Mouse (Mus musculus) MEL-GATA-1-ER (cell line): ENCODE data around the gene Dixdc1.

Experiments used
- DNase-seq: peaks from one replicate; pipeline ENCODE4 v3.0.0-alpha.2; 2012; ENCODE audit warnings: low read depth; ENCODE audit errors: extremely low read depth

The Dixdc1 gene

DNA sequence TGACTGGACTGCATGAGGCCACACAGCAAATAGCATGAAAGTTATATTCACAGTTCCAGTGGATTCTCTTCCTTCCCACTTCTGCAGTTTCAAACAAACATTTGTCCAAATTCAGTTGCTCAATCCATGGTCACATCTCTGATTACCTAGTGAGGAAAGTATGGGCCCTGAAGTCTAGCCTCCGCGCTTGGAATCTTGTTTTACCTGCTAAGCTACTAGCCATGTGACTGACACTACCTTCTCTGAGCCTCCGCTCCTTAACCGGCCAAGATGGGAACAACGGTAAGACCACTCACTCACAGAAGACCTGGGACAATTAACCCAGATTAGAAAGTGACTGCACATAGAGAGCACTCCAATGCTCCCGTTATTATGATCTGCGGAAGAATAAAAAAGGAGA, 6.5 kb upstream of the Dixdc1 start:
- no peak for DNase-seq

DNA sequence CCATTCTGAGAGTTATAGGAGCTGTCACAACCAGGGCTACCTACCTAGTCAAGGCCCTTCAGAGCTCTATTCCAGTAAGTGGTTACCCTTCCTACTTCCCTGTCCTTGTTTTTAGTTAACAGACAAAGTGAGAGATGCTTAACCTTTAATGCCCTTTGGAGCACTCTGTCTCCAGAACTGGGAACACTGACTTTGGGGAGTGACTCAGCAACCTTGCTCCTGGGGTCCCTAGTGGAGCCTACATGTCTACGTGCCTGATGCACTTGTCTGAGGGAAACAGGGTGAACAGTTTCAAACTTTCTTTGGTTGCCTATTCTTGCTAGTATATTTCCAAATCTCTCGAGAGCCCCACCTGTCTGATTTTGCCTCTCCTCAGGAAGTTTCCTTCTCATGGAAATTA, 3.4 kb upstream of the Dixdc1 start:
- DNase-seq: no peak

DNA sequence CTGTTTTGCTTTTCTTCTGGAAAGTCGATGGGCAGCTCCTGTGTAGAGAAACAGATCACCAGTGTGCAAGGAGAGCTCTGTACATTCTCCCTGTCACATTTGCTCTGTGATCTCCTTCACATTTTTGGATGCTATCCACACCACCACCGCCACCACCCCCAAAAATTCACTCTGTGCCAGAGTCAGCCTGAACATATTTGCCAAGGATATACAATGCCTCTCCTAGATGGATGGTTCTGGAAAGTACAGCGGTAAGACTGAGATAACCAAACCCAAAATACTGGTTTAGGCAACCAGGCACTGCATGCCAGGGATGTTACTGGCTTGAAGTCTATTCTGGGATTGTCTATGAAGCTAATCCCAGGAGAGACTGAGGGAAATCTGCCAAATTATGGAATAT, 2.9 kb upstream of the Dixdc1 start:
- DNase-seq: no peak

DNA sequence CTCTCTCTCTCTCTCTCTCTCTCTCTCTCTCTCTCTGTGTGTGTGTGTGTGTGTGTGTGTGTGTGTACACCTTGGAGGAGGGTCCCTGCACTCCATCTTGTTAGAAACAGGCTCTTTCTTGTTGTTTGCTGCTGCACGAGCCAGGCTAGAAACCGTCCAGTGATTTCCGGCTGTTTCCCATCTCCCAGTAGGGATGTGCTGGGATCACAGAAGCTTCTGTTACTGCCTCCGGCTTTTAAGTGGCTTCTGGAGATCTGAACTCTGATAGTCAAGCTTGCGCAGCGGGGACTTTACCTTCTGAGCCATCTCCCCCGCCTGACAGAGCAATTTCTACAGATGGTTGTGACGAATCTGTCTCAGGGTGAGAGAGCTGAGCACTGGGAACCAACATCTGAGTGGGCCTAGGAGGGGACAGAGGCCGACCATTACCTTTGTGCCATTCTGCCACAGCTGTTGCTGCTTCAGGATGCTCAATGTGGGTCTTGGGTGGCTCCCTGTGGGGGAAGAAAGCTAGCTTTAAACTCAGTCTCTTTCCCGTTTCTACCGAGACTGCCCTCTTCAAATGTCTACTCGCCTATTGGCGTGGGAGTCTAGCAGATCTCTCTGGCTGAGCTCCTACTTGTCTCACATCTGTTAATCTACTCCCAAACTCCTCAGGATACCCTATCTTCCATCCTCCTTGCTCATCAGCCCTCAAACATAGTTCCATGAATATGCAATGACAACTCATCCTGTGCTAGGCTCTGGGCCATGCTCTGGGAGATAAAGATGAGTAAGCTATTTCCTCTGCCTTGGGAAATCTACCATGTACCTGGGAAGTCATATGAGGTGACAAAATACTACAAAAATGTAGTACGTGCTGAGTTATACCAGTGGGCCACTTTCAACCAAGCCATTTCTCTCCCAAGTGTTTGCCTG, 1.8 kb upstream of the Dixdc1 start:
- no peak for DNase-seq

DNA sequence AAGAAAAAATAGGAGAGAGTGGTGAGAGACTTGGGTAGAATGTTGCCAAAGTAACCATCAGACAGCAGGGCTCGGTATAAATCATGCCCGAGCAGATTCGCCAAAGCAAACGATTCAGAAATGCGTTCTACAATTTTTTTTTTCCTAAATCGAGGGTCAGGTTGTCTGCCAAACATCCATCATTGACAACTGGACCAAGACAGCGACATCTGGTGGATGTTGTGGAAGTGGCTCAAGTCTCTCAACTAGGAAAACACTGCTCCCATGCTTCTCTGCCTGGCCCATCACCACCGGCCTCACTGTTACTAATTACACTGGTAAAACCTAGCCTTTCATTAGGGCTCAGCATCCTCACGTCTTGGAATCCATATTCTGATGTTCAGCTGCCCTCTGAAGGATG, 4.3 kb downstream of the Dixdc1 start:
- peak; percentile 43 for DNase-seq

DNA sequence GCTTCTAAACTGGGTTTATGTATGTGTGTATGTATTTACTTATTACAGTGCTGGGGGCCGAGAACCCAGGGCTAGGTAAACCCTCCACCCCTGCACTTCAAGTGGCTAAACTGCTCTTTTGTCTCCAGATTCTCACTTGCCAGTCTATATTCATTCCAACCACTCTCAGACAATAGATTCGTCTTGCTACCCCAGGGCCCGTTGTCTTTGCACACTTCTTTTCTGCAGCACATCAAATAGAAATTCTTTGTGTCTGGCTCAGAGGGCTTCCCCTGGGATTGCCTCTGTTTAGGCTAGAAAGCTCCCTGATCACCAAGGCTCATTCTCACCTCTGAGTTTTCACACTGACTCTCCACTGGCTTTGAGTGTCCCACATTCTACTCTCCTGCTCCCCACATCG, 6.8 kb downstream of the Dixdc1 start:
- no peak for DNase-seq

DNA sequence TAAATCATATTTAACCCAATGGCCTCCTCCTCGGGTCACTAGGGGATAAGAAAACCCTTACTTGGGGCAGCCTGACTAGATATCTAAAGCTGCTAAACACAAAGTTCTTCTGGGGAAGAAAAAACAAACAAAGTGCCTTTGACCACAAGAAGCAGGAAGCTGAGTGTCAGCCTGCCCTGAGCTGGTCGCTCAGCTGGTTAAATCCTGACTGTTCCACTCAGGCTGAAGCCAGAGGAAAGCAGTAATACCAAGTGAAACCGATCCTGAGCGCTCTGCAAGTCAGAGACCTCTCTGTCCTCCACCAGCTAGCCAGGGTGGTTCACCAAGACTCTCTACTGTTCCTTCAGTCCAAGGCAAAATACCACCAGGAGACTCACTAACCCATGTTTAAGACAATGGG, 9.7 kb downstream of the Dixdc1 start:
- no peak for DNase-seq

DNA sequence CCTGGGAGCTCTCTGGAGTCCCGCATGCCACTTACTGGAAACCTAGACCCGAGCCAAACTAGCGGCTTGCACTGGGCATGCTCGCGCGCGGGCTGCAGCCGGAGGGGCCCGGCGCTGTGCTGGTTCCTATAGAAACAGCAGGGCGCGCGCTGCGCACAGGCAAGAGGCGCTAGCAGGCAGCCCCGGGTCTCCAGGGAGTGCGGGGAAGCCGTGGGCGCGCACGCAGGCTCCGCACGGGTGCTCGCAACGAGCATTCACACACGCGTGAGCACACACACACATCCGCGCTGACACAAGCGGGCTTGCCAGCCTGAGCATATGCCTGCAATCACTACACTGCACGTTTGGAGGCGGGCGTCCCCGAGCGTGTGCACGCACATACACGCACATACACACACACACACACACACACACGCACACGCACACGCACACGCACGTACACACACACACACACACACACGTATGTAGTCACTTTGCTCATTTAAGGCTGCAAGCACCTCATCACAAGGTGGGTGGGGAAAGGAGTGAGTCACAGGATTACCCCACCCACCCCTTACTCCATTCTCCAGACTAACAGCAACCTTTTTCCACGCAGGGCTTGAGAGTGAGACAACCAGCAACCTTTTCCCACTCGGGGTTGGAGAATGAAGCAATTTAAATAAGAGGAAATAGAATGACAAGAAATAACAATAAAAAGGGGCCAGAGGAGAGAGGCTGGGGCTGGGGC, 11.2 kb downstream of the Dixdc1 start:
- no peak for DNase-seq

DNA sequence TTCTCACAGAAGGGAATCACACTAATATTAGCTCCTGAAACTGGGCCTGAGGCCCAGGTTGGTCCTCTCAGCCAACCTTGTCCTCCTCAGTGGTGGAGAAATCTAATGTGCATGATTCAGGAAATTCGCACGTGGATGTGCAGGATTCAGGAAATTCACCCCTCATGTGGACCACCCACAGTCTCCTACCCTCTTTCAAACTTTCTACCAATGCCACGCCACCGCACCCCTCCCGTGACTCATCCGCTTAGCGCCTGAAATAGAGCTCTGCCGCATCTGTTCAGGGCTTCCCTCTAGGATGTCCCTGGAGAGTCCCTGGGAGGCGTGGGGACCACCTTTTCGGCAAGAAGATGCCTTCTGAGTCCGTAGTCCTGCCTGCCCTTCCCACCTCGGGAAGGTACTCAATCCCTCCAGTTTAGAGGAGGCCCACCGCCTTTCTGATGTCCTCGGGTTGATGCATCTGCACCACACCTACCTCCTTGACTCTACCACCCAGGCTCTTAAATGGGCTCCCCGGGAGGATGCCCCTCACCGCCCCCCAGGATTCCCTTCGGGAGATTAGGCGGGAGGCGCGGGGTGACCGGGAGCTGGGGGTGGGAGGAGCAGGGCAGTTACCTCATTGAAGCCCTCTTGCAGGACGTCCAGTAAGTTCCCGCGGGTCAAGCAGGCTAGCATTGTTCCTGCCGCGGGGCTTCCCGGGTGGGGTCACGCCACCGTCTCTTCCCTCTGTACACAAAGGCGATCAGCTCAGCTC, 12.0 kb downstream of the Dixdc1 start:
- DNase-seq: no peak

DNA sequence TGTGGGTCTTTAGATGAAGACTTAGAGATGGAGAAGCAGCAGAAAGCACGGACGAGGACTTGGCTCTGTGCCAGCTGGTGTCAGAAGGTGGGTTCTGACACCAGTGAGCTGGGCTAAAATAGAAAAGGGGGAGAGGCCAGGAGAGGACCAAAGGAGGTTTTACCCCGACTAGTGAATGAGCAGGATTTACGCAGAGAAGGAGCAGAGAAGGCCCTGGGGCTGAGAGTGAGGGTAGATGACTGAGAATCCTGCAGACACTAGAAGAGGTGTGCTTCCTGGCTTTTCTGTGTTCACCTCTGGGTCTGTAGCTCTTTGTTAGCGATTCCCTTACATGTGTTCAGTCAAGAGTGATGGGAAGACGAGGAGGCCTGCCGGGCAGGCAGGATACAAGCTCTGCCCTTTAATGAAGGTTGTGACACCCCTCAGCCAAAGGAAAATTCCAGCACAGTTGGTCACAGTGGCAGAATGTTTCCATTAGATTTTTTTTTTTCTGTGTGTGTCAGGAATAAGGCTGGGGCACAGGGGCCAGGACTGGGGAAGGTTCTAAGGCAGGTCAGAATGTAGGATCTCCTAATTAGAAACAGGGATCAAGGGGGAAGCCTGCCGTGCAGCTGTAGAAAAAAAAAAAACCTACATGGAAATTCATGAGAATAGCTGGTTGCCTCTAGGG, 13.3 kb downstream of the Dixdc1 start:
- no peak for DNase-seq

DNA sequence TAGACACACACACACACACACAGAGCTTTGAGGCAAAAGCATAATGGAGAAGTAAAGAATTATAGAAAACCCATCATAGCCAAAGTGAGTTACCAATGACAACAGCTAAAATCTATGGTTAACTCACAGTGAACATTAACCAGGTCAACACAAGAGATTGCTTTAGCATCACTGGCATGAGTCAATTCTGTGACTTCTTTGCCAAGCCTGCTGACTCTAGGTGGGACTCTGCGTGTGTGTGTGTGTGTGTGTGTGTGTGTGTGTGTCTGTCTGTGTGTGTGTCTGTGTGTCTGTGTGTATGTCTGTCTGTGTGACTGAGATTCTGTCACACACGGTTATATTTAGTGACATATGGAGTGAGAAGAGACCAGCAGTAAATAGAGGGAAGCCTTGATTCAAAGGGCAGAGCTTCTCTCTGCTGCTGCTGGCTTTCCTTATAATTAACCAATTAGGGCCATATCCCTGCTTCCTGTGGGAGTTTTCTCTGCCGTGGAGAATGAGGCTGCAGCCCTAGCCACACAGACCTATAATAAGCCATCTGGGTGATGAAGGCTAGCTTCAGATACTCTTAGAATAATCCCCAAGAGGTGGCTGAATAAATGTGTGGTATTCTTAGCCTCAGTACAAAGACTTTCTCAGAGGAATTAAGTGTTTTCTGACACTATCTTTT, 14.5 kb downstream of the Dixdc1 start:
- no peak for DNase-seq

DNA sequence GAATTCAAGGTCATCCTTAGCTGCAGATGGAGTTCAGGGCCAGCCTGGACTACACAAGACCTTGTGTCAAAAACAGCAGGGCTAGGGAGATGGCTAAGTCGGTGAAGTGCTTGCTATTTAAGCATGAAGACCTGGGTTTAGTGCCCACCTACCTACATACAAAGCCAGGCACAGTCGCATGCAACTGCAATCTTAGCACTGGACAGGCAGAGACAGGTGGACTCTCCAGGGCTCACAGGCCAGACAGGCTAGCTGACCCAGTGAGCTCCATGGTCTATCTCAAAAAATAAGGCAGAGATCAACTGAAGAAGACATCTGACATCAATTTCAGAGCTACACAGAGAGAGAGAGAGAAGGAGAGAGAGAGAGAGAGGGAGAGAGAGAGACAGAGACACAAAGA, 15.2 kb downstream of the Dixdc1 start:
- DNase-seq: no peak

DNA sequence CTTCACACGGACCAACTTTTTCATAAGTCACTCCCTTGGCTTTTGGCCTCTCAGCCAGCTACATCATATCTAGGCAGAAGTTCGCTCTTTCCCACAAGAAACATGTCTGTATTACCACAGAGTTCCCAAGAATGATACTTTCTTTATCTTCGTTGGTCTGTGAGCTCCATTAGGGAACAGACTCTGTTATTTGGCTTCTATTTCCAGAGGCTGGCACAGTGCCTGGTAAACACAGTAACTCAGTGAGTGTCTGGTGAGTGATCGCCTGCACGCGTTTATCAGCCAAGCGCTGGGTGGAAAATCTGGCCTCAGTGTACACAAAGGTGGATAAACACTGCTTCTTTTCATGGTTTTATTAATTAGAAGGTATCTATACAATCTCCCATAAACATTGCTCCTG, 15.9 kb downstream of the Dixdc1 start:
- DNase-seq: no peak

DNA sequence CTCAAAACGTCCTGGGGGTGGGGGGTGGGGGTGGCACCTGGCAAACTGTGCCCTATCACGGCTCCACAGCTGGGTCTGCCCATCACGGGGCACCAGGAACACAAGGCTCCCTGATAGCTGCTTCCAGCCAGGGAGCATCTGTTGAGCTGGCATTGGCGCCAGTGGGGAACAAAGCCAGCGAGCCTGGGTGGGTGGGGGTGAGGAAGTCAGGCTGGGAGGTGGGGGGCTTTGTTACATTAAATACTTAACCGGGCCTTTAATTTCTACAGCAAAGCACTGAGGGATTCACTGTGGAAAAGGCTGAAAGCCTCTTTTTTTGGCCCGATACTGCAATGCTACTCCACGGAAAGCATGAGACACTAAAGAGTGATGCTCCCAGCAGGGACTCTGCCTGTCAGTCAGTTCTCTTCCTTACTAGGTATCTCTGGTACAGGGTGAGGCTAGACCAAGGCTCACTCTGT, 16.8 kb downstream of the Dixdc1 start:
- DNase-seq: no peak

DNA sequence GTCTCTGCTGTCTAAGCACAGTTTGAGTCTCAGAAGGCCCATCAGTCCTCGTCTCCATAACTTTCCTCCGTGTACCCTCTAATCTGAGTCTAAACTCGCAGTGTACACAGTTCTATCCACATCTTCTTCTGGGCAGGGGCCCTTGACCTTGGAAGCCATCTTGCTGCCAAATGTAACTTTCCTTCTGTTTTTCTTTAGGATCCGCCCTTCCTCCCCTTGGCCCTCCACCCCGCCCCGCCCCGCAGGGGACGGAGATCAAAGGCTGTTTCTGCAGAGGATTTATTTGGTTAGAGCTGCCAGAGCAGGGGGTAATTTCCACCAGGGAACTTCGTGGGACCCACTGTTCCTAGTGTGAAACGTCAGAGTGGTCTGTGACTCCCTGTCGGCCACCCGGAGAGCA, 18.3 kb downstream of the Dixdc1 start:
- DNase-seq: no peak

DNA sequence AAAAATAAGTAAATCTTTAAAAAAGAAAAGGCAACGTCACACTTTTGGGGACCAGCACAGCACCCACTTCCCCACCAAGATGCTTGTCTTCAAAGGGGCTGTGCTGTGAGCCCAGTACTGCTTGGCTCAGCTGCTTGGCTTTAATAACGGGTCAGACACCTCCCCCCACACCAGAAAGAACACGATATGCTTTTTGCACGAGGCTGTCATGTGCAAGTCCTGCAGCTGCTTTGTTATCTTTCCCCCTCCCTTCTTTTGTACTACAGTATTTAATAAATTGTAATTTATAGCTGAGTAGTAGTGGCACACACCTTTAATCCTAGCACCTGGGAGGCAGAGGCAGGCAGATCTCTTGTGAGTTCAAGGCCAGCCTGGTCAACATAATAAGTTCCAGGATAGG, 20.4 kb downstream of the Dixdc1 start:
- DNase-seq: no peak

DNA sequence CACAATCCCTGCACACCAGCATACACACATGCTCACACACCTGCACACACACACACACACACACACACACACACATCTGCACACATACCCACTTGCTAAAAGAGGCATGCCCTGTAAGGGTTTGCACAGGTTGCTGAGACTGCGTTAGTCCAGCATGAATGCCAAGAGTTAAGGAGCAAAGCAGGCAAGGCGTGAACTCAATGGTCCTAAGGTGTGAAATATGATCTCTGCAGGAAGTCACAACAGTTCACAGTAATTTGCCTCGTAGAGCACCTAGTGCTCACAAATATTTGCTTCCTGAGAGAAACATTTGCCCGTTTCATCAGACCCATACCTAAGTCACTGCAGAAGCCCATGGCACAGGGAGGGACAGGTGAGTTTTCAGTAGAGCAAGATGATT, 25.1 kb downstream of the Dixdc1 start:
- DNase-seq: no peak

DNA sequence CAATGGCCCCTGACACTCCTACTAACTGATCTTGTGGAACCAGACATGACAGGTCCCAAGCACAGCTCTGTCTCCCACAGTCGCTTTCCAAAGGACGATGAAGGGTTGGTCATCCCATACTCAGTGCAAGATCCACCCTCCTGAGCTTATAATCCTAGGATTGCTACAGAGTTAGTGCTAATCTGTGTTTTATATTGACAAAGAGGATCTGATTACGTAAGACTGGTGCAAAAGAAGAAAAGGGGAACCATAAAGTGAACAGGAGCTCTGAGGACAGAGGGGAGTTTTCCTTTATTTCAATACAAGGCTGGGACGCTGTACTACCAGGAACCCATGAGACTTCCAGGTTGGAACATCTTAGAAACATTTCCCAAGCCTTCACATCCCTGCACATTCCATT, 28.0 kb downstream of the Dixdc1 start:
- no peak for DNase-seq

DNA sequence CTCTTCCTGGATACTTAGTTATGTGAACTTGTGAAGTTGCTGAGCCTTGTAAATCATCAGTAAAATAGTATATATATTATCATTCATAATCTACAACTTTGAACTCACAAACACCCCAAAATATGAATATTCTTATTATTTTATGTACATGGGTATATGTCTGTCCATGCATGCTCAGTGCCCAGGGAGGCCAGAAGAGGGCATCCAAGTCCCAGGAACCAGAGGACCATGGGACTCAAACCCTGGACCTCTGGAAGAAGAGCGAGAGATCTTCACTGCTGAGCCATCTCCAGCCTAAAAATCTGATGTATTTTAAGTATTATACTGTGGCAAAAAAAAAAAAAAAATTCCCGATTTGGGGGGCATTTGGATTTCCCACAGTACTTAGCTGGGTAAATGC, 30.2 kb downstream of the Dixdc1 start:
- no peak for DNase-seq

DNA sequence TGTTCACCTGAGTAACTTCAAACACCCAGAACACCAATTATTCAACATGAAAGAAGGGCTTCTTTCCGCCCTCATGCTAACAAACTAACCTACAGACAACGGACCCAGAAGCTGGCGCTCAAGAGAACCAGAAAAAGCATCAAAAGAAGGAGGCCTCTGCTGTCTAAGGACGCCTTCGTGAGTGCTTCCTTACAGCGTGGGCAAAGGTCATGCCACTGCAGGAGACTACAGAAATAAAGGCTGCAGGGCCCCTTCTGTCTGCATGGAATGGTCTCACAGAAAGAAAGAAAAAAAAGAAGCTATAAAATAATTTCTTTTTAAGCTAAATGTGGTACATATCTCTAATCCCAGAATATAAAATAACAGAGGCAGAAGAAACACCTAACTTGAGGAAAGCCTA, 34.4 kb downstream of the Dixdc1 start:
- no peak for DNase-seq
